Mouse (Mus musculus) thymus, postnatal 36 days (tissue): ENCODE measurements around the gene Hist2h3c1.
"Not testable (repeated sequence)": the region's sequence is repeated elsewhere in the genome, so short reads cannot be mapped to it uniquely, and the experiment has no call there.

ENCODE experiments used
- DNase-seq, 2 experiments: peaks; one replicate each; pipeline ENCODE4 v3.0.0; 2022; ENCODE audit warnings: mixed read lengths in 2 of 2

The Hist2h3c1 gene

GRCm38 (mm10) chr3:96290727-96291126 is 44.2 kb downstream of the Hist2h3c1 start:
- DNase-seq = not testable (repeated sequence)

- DNase-seq = no peak
Observed at GRCm38 (mm10) chr3:96292641-96293040, 46.2 kb downstream of the Hist2h3c1 start.

GRCm38 (mm10) chr3:96293368-96293767 is 46.9 kb downstream of the Hist2h3c1 start:
- DNase-seq = no peak

- DNase-seq = no peak
Observed at GRCm38 (mm10) chr3:96293787-96294186, 47.3 kb downstream of the Hist2h3c1 start, which contains the start of gene Fcgr1. Gene Fcgr1 (minus strand): TSS chr3:96293969.
